Mouse (Mus musculus) CD8-positive naive resting alpha-beta T cell, adult 2 months (primary cell): ENCODE measurements at regions not wholly inside any gene's neighbourhood (a gene's known extent, or its start where the extent isn't known, plus 50 kb on each side); places are given as distances from the start of the nearest gene placed in this dataset.

Experiments
- DNase-seq, 2 experiments: peaks; one replicate each; pipeline ENCODE4 v3.0.0; 2022; ENCODE audit warnings: low read depth in 2 of 2, low spot score in 2 of 2

DNA sequence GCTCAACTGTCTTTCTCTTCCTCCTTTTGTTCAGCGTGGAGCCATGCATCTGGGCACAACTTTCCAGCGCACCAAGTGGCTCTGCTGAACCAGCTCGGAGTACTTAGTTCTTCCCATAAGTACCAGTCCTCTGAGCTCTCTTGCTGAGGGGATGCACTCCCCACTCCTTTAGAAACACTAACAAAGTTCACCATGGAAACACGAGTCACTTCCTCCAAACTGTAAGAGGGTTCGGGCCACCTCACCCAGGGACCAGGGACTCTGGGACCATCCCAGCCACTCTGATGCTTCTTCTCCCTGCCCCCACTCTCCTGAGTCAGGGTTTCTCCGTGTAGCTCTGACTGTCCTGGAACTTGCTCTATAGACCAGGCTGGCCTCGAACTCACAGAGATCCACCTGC is 107.0 kb upstream of the 1700021F07Rik start:
- no peak for DNase-seq

DNA sequence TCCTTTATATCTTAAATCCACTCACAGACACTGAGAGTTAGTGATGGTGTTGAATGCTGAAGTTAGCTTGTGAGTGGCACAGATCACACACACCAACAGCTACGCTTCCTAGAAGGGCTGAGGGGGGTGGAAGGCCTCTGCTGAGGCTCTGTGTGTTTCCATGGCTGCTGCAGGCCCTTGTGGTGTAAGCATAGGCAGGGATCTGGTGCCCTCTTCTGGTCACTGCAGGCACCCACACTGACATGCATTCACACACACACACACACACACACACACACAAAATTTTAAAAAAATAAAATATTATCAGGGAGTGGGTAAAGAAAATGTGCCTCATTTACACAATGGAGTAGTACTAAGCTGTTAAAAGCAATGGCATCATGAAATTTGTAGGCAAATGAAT is 105.5 kb upstream of the 1700021F07Rik start:
- no peak for DNase-seq

DNA sequence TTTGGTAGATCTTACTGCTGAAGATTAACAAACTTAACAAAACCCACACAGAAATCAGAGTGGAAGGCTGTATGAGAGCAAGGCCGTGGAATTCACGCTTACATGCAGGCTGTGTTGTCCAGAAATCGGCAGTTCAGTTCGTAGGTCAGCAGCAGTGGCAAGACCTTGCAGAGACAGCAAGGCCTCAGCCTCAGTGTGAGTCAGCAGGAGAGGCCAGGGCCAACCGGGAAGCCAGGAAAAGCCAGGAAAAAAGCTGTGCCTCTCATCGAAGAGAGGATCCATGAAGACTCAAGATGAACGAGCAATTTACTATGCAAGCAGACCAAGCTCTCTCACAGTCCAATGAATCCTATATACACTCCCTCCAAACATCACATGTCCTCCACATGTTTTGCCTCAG is 103.4 kb upstream of the 1700021F07Rik start:
- DNase-seq: no peak

DNA sequence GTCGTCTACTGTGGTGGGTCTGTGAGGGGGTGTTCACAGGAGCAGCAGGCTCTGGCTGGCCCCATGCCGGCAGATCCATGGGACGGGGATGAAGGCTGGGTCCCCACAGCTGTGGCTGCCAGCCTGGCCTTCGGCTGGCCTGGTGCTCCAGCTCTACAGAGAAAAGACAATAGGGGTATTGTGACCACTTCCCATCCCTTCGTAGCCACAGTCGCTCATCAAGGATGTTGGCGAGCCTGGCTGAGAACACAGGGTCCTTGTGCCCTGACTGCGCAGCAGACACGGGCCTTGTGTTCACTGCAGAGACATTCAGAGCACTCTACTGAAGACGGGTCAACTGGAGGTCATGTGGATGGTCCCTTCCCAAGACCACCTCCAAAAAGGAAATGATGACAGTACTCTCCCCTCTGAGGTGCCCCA is 102.4 kb upstream of the 1700021F07Rik start:
- DNase-seq: no peak

DNA sequence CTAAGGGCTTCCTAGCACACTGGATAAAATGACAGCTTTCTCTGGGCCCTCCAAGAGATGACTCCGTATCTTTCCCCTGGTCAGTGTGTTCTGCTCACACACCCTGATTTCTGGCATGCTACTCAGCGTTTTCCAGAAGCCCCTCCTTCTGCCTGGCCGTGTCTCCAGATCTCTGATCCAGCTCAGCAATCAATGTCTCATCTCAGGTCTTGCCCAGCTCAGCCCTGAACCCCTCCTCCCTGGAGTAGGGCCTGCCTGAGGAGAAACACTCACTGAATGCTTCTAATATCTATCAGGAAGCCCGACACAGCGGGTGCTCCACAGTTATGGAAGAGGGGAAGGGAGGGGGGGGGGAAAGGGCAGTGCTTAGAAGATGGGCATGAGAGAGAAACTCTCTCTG is 101.9 kb upstream of the 1700021F07Rik start:
- no peak for DNase-seq

DNA sequence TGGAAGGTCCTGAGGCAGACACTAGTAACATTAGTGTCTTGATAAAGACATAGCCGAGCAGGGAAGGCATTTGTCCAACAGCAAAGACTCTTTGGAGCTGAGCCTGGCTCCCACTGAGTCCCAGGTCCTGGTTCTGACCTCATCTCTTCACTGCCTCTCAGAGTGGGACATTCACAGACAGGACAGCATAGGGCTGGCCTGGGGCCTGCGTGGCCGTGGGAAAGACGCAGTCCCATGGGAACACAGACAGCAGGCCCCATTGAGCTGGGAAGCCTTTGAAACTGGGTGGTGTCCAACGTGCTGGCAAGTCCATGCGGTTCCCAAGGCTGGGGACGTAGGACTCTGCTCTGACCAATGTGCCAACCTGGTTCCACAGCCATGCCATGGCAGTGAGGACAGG is 97.5 kb upstream of the 1700021F07Rik start:
- DNase-seq: no peak

DNA sequence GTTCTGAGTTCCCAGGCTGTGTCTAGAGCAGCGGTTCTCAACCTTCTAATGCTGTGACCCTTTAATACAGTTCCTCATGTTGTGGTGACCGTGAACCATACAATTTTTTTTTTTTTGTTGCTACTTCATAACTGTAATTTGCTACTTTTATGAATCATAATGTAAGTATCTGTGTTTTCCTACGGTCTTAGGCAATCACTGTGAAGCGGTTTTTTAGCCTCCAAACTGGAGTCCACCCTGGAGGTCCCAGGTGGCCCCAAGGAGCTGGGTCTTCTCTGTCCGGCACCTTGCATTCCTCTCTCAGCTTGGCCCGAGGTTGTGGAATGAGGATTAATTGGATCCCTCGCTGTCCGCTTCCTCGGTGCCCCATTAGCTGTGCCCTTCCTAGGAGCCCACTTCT is 96.6 kb upstream of the 1700021F07Rik start:
- no peak for DNase-seq

DNA sequence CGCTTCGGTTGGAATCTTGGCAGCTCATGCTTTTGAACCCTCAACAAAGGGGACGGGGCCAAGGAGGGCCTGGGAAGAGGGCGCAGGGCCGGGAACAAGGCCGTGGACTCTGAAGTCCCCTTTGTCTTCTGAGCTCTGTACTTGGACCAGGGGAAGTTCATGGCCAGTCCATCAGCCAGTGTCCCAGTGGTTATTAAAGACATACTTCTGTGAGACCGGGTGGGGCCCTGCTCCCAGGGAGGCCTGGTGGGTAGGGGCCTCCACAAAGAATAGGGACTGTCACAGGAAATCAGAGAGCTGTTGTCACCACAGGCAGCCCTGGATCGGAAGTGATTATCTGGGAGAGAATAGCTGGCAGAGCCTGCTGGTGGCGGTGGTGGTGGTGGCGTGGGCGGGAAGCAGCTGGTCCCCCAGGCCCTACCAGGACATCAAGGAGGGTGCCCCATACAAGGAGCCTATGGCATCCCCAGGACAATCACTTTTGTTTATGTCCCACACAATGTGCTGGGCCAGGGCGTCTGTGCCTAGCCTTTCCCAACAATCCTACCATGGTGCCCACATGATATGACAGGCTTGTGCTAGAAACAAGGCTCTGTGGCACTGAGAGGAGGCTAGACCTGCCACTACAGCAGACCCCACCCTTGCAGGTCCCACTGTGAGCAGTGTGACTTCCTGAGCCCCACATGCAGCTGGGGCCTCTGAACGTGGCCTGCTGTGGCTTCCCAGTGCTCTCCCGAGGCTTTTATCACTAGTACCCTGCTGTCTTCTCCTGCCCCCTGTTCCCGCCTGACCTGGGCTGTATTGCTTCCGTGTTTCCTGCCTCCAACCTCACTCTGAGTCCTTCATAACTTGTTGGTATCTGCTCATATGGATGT is 96.0 kb upstream of the 1700021F07Rik start:
- peak; percentile 30 to 44 for DNase-seq

DNA sequence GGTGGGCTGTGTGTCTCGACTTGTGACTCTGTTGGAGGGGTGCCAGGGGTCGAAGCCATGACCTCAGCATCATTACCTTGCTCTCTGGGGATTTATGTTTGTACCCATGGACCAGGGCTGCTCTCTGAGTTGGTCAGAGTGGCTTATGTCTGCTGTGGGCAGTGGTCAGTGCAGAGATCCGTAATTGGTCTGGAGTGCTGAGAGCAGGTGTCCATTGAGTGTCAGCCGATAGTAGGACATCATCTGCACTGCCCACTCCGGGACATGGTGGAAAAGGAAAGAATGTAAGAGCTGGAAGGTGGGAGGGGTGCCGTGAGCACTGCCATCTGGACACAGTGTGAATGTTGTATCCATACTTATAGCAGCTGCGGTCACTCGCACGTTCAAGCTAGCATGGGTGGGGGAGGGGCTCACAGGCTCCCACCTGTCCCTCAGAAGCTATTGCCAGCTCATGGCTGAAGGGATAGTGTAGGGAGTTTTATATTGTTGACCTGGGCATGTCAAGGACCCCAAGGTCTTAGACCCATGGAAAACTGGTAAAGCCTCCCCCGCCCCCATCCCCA is 94.4 kb upstream of the 1700021F07Rik start:
- no peak for DNase-seq

DNA sequence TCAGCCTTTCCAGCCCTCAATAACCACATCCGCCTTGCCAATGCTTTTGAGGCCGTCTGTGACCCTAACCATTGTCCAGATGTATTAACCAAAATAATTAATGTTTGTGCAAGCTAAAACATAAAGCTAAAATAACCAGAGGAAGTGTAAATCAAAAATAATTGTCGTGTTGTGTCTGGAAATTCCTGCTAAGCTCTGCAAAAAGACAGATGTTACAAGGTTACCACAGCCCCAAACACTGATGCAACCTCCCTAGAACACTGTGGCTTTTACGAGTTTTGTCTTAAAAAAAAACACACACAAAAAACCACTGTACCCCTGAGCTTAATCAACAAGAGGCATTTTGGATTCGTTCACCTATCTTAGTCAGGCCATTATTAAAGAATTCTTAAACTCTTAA is 90.5 kb upstream of the 1700021F07Rik start:
- DNase-seq: no peak

DNA sequence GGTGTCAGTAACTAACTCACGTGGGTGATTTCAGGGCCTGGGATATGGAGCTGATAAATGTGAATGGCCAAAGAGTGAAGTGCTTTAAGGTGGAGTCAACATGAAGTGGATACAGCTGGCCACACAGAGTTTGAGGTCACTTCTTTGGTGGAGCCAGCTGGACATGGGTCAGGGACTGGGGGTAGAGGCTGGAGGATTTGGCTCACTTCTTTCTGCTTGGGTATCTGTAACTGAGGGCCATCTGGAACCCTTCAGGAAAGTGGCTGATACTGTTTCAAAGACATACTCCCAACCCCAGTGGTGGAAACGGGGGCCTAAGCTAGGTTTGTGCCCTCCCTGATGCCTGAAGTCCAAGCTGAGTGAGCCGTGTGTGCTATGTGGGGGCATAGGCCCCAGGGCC is 90.1 kb upstream of the 1700021F07Rik start:
- DNase-seq: no peak

DNA sequence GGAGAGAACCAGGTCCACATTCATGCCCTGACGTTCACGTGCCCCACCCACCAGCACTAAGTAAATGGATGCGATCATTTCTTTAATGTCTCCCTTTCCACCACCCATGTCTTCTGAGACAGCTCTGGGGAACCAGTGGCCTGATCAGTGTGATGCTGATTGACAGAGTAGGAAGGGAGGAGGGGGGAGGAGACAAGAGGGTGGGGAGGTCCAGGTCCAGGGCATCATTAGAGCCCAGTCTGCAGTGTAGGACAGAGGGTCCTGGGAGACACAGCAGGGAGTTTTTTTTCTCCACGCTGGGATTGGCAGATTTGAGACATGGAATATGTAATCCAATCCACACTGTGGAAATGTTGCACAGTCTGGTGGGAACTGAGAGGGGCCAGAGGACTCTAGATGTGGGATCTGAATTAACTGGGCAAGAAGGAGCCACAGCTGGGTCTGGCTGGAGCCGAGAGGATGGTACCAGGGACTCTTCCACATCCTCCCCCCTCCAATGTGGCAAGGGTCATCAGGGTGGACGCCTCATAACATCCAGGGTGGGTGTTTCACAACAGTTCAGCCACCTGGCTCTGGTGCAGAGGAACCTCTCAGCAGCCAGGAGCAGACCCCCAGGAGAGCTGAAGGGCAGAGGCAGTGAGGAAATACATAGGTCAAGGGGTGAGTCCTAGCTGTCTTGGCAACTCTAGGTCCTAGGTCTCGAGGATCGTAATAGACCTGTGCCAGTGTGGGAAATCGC is 89.3 kb upstream of the 1700021F07Rik start:
- no peak for DNase-seq

DNA sequence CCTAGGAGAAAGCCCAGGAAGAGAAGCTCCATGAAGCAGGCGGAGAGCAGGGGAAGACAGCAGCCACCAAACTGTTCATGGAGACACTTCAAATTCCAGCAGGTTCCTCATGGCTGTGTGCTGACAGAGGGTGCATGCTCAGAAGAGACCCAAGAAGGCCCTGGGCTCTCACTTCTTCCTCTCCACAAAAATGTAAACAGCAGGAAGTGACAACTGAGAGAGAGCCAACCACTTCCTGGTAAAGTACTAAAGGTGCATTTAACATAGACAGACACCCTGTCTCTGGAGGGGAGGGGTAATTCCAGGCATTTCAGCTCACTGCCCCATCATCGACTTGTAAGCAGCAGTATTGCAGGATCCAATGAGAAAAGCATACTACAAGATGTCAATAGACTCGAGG is 85.8 kb upstream of the 1700021F07Rik start:
- DNase-seq: peak; percentile 57 to 65

DNA sequence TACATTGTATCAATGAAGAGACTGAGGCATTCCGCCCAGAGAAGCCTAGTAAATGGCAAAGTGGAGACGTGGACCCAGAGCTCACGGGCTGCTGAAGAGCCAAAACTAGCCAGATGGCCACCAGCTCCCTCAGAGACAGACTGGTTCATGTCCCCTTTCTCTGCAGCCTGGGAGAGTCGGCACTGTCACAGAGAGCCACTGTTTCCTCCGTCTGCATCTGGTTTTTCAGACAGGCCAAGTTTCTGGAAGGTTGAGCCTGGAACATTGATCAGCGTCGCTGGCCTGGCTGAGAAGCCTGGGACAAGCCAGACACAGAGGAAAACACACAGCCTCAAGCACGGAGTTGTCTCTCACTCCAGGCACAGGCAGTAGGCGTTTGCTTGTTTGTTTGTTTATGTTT is 83.4 kb upstream of the 1700021F07Rik start:
- DNase-seq: no peak

DNA sequence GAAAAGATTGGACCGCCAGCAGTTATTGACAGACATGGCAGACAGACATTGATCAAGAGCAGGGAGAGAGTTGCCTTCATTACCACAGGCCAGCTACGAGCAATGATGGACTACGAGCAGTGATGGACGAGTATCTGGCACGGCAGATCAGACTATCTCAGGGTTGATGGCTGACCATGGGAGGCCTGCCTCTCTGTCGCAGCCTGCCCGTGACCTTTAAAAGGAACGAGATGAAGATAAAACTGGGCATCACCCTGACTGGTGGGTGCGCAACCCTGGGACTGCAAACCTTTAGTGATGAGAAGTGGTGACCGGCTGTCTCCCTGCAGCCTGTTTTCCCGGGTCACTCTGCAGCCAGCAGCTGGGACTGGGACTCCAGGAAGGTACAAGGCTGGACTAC is 80.3 kb upstream of the 1700021F07Rik start:
- DNase-seq: no peak

DNA sequence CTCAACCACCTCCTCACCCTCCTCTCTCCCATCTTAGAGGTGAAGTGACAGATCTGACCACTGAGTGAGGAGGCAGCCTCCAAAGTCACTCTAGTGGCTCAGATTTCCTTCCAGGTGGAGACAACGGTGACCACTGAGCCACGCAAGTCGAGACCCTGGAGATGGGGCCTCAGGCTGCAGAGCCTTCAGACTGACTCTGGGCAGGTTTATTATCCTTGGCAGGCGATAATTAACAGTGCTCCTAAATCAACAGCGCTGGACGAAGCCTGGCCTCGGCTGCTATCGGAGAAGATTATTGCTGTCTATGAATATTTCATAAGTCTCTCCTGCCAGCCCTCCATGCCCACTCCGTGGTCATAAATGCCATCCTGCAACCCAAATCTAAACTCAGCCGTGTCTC is 79.1 kb upstream of the 1700021F07Rik start:
- no peak for DNase-seq

DNA sequence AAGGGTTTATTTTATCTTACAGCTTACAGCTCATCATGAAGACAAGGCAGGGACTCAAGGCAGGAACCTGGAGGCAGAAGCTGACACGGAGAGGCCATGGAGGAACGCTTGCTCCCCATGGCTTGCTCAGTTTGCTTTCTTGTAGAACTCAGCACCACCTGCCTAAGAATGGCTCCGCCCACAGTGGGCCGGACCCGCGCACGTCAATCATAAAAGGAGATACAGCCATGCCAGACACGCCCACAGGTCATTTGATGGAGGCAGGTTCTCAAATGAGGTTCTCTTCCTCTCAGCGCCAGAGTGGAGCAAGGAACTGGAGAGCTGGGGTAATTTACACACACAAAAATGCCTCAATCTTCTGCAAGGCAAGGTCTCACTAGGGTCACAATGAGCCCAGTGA is 78.0 kb upstream of the 1700021F07Rik start:
- no peak for DNase-seq

DNA sequence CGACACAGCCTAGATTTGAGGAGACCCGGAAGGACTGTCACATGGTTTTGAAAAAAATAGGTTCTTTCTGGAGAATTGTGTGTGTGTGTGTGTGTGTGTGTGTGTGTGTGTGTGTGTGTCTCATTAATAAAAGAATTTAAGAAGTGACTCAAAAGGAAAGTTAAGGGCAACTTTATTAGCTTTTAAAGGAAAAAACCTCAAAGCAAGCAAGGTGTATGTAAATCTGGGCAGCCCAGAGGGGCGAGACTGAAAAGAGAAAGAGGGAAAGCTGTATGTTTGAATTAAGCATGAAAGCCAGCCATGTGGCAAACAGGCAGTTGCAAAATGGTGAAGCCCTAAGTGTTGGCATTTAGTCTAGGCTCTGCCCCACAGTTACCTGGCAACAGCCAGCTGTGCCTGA is 77.3 kb upstream of the 1700021F07Rik start:
- no peak for DNase-seq

DNA sequence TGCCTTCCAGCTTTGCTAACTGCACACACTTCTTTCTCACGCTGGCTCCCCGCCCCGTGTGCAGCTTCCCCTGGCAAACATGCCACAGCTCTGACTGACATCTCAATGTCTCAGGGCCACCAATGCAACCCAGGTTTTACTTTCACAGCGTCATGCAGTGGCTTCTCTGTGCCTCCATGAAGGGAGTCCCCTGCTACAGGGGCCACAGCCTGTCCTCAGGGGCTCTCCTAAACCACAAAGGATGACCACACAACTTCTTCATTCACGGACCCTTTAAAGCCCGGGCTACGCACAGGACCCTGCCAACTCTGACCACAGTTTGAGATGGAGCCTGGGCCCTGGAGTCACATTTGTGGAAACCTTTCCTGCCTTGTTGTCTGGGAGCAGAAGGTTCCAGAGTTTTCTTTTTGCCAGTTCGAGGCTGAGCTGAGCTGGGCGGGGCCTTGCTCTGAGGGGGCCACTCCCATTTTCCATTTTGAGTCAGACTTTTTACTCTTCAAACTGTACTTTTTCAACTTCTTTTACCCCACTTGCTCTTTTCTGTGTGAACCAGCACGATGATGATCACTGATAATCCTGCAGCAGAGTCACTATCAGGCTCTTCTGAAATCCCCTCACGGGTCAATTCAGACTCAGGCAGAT is 73.7 kb upstream of the 1700021F07Rik start:
- DNase-seq: peak in 1 of 2 experiments; percentile 24

DNA sequence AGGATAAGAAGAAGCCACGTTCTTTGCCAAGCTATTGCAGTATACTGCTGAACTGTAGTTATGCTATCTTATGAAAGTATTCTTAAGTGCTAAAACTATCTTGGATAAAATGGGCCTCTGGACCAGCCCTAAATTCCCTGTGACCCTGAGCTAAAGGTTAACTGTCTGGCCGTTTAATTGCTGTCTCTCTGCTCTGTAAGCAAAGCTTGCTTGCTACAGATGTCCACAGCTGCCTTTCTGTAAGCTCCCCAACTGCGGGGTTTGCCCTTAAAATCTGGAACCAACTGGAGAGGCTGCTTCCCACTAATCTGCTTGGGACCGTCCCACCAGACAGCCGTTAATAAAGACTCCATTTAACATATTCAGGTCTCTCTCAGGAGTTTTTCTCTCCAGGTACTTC is 73.2 kb upstream of the 1700021F07Rik start:
- no peak for DNase-seq

DNA sequence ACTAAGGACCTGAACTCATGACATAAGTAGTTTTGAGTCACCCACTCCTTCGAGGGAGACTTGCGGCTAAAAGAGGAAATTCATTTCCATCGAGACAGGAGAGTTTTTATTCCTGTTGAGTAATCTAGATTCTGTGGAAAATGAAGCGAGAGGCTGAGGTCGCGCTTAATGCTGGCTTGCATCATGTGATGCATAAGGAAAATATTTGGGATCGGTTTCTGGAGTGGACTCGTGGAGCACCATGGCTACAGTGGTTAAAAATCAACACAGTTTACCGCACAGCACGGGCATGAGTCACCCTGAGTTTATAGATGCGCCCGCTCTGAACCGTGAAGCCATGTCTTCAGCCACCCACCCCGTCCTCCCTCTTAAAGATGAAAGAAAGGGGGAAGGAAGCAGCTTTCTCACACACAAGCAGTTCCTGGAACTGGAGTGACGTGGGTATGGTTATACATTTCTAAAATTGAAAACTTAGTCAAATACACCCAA is 70.3 kb upstream of the 1700021F07Rik start:
- DNase-seq: peak; percentile 75 to 76

DNA sequence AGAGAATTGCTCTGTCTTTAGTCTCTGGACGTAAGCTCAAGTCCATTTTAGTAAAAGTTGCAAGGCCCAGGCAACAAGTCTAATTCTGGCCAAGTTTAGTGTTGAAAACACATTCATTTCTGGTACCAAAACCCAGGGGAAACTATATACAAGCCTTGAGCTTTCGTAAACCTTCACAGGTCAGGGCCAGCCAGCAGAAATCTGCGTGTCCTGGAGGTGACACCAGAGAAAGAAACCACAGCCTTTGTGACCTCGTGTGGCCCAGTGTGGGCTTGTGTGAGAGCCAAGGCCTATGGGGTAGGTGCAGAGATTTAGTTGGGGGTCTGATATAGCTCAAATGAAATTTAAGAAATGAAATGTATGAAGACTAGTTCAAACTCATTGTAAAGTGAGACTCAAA is 69.6 kb upstream of the 1700021F07Rik start:
- no peak for DNase-seq
